Mouse (Mus musculus): Measurements from ENCODE around the gene Vmn1r122.
"Not testable (repeated sequence)": the region's sequence is repeated elsewhere in the genome, so short reads cannot be mapped to it uniquely, and the experiment has no call there.

Gene Vmn1r122

GRCm38 (mm10) chr7:21134028-21134427, at the start of gene Vmn1r122:
Vmn1r122 (minus strand) TSS chr7:21134128.
- DNase-seq, result not testable (repeated sequence)

- not testable (repeated sequence) for DNase-seq
Observed at GRCm38 (mm10) chr7:21161885-21162284, 28.0 kb upstream of the Vmn1r122 start, which contains the start of gene Vmn1r123. Vmn1r123 (plus strand) TSS chr7:21162185.

- not testable (repeated sequence) for DNase-seq
Observed at GRCm38 (mm10) chr7:21098413-21098812, 35.5 kb downstream of the Vmn1r122 start, which contains the start of gene Vmn1r121. Vmn1r121 (minus strand) TSS chr7:21098513.

Data from liver (tissue).